Mouse (Mus musculus) layer of hippocampus, adult 11-12 months (tissue): ENCODE data around the gene Spsb1.

Experiments
- DNase-seq: peaks from one replicate; pipeline ENCODE4 v3.0.0; 2022; ENCODE audit warnings: low spot score

The Spsb1 gene

GRCm38 (mm10) chr4:149855892-149856807 lies 98.7 kb downstream of the Spsb1 start:
- peak; percentile 75 for DNase-seq

GRCm38 (mm10) chr4:149855180-149855891 lies 99.5 kb downstream of the Spsb1 start:
- no peak for DNase-seq

DNA sequence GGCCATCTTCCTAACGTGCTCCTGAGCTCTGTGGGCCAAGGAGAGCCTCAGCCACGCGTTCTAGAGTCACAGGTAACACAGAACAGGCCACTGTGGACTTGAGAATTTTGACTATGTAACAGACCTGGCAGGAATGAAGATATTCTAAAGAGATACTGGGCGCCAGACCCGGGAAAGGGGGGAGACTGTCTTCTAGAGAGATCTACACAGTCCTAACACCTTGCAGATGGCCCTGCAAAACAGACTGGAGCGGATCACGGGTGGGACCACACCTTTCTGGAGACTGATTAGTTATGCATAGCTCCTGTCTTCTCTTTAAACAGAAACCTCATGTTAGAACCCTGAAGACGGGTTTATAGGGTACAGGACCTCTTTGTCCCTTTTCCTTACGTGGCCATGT lies 100.1 kb downstream of the Spsb1 start:
- DNase-seq, result no peak

DNA sequence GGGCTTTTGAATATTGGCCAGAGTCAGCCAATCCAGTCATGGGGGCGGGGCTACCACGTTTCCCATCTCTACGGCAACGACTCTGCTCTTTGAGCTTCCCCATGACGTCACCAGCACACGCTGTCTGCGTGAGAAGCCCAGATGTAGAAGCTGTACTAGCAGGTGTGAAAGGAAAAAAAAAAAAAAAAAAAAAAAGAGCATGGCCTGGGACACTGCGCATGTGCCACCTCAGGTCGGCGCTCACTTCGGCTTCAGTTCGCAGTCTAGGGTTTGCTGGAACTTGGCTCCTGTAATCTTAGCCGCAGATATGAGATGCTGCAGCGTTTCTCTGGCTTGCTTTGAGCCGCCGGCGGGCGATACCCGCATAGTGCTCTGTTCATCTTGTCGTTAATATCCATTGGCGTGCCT lies 100.5 kb downstream of the Spsb1 start:
- DNase-seq, result peak; percentile 70

DNA sequence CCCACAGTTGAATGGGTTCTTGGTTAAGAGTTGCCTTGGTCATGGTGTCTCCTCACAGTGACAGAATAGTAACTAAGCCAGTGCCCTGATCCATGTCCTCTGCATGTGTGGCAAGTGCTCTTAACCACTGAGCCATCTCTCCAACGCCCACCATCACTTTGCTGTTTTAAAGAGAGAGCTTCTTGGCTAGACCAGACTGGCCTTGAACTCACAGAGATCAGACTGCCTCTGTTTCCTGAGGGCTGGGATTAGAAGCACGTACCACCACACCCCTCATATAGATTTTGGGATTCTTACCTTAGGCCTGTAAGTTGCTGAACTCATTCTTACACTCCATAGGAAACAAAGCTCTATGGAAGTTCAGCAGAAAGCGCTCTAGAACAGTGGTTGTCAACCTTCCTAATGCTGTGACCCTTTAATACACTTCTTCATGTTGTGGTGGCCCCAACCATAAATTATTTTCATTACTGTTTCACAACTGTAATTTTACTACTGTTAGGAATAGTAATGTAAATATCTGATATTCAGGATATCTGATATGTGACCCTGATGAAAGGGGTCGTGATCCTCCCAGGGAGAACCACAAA lies 101.1 kb downstream of the Spsb1 start:
- DNase-seq, result no peak

- DNase-seq, result no peak
These were observed 103.3 kb downstream of the Spsb1 start for GRCm38 (mm10) chr4:149851554-149851953.

DNA sequence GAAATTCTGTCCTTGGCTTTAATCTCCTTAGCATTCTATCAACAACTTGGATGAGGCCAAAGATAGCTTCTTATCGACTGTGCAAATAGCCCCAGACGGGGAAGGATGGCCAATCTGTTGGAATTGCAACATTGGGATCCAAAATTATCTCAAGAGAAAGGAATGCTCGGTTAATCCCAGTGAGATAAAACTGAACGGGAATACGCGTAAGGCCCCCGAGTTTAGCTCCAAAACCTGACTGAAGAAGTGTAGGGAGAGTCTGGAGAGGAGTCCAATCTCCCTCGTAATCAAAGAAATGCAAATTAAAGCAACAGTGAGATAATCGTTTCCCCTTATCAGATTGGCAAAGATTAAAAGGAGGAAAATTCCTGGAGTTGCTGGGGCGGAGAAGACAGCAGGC lies 104.2 kb downstream of the Spsb1 start:
- DNase-seq, result no peak

DNA sequence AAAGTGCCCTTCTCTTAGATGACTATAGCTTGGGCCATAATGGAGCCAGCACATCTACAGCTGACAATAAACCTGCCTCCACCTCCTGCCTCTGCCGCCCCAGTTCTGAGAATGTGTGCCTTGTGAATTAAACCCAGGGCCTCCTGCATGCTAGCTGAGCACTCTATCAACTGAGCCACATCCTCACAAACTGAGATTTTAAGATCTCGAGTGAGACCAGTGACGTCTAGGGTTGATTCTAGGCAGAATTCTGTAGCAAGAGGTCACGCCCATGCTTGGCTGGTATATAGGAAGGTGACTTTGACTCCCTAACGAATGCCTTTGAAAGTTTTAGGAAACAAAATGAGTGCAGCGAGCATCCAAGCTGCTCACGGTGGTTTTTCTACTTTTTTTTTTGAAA lies 104.8 kb downstream of the Spsb1 start:
- DNase-seq, result no peak

GRCm38 (mm10) chr4:149849035-149849434 lies 105.8 kb downstream of the Spsb1 start:
- DNase-seq, result no peak

GRCm38 (mm10) chr4:149846861-149847631 lies 107.8 kb downstream of the Spsb1 start:
- DNase-seq, result no peak
